Mouse (Mus musculus): ENCODE results near the gene Prrc2b.

GRCm38 (mm10) chr2:32160967-32161366 is 10.1 kb downstream of the Prrc2b start:
- TF ChIP-seq CTCF (IDR thresholded peaks at IDR 0.05; ENCODE audit: borderline replicate concordance, insufficient read depth, low read length): no peak
- TF ChIP-seq POLR2A (IDR thresholded peaks at IDR 0.05; ENCODE audit: low read depth, low read length): no peak

Measured in embryonic fibroblast, embryonic 13.5 days (primary cell).